Mouse (Mus musculus) embryonic facial prominence, embryonic 11.5 days (tissue): ENCODE data around the gene Olfr1362. TPM values are rescaled to one million over a fixed set of nuclear protein-coding genes. Genes with fewer than 3 reads are reported as not detected.

Experiments
- ATAC-seq: fragments of 200-750 bp; cut with Nextera tagmentation; replicated peaks from 2 replicates; pipeline ENCODE4 v1.8.0; 2017; ENCODE audit warnings: low read depth; ENCODE audit not compliant: insufficient number of reproducible peaks, low FRiP score, low TSS enrichment
- DNase-seq: peaks from one replicate; pipeline ENCODE4 v3.0.0-alpha.2; 2015; ENCODE audit warnings: low spot score
- H3K27ac ChIP-seq: fragments of 300-500 bp; sonication (generic); replicated peaks from 2 replicates; pipeline ENCODE4 v1.5.1; 2014; ENCODE audit warnings: mild to moderate bottlenecking, low read depth, low read length, control low read depth
- H3K27me3 ChIP-seq: fragments of 300-500 bp; sonication (generic); 2 replicates; pipeline ENCODE4 v1.6.1; 2014; ENCODE audit warnings: mild to moderate bottlenecking, low read length, moderate library complexity, mixed read lengths; ENCODE audit not compliant: control insufficient read depth, insufficient read depth
- H3K36me3 ChIP-seq: fragments of 300-500 bp; sonication (generic); replicated peaks from 2 replicates; pipeline ENCODE4 v1.6.1; 2014; ENCODE audit warnings: low read depth, mild to moderate bottlenecking, low read length, moderate library complexity, mixed read lengths; ENCODE audit not compliant: control insufficient read depth, insufficient read depth
- H3K4me1 ChIP-seq: fragments of 300-500 bp; sonication (generic); 2 replicates; pipeline ENCODE4 v1.6.1; 2014; ENCODE audit warnings: low read length, mixed read lengths; ENCODE audit not compliant: control insufficient read depth, insufficient read depth
- H3K4me2 ChIP-seq: fragments of 300-500 bp; sonication (generic); 2 replicates; pipeline ENCODE4 v1.6.1; 2014; ENCODE audit warnings: low read depth, mild to moderate bottlenecking, control low read depth, low read length, moderate library complexity
- H3K4me3 ChIP-seq: fragments of 300-500 bp; sonication (generic); 2 replicates; pipeline ENCODE4 v1.5.1; 2014; ENCODE audit warnings: low read depth, low read length, control low read depth
- H3K9ac ChIP-seq: fragments of 300-500 bp; sonication (generic); replicated peaks from 2 replicates; pipeline ENCODE4 v1.6.1; 2014; ENCODE audit warnings: mild to moderate bottlenecking, control low read depth, low read length
- H3K9me3 ChIP-seq: fragments of 300-500 bp; sonication (generic); replicated peaks from 2 replicates; pipeline ENCODE4 v1.6.1; 2016; ENCODE audit warnings: mild to moderate bottlenecking, low read length, inconsistent platforms, mixed read lengths; ENCODE audit not compliant: control insufficient read depth
- WGBS: fragments of 180-500 bp; shearing (Covaris S2); extraction: QIAGEN DNeasy Blood & Tissue Kit; methylation state at CpG from one replicate; pipeline ENCODE4 v1.1.7; 2014; 5-methylcytosine and 5-hydroxymethylcytosine counted together
- polyA plus RNA-seq: library from polyadenylated mRNA; unstranded; fragments of >200 nt; fragmentation: Nextera tagmentation; extraction: Ambion mirVana; gene quantifications from 2 replicates; pipeline ENCODE4 v1.2.1, GENCODE M21; 2014

Olfr1362 gene
- not detected in 2 replicates for polyA plus RNA-seq

DNA sequence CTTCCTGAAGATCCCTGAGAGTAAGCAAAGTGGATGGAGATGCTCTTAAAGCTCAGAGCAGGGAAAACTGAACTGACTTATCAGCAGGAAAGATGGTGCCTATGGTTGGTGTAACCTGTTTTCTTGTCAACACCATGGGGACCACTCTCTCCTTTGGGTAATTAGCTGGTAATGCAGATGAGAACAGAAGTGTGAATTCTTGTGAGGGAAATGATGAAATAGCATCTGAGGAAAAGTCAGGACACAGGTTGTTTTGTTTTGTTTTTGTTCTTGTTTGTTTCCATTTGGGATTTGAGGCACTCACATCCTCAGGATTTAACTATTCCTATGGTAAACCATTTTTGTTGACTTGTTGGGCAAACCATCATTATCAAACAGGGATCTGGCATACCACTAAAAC lies at the start of gene Olfr1362:
TSS of gene Olfr1362 (minus strand) at position 101 of the 400 bp plus-strand sequence.
- Histone ChIP-seq H3K27me3 (no peaks in the 10 kb centered on the region), H3K4me3 (no peak within 1 kb of the TSS), H3K9ac (no peak within 1 kb of the TSS), H3K9me3 (no peaks in the 10 kb centered on the region), H3K4me1 (no peaks in the 10 kb centered on the region), H3K36me3 (no peaks in the 10 kb centered on the region), H3K4me2 (no peak within 1 kb of the TSS), H3K27ac (no peak within 1 kb of the TSS)
- ATAC-seq (no peak), DNase-seq (no peak)

DNA sequence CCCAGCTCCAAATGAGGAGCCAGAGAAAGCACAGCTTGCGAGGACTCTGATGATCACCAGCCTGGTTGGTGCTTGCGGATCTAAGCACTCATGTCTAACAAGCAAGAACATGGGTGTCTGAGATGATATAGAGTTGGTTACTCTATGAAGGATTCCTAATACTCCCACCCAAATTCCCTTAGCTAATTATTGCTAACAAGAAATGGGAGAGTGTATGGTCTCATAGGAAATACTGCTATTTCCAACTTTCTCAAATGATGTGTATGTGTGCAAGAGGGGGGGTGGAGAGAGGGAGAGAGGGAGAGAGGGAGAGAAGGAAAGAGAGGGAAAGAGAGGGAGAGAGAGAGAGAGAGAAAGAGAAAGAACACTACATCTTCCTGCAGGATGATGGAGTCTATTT lies 49.5 kb upstream of the Olfr1362 start, which contains the start of gene Olfr1361:
TSS of gene Olfr1361 (minus strand) at position 101 of the 400 bp plus-strand sequence.
- Histone ChIP-seq H3K9ac (no peak within 1 kb of the TSS), H3K4me3 (no peak within 1 kb of the TSS), H3K4me2 (no peak within 1 kb of the TSS), H3K9me3 (no peaks in the 10 kb centered on the region), H3K4me1 (no peaks in the 10 kb centered on the region), H3K36me3 (no peaks in the 10 kb centered on the region), H3K27me3 (no peaks in the 10 kb centered on the region), H3K27ac (no peak within 1 kb of the TSS)
- no peak for DNase-seq
- WGBS = 62% methylated on average over 2 of the region's 2 CpGs
- no peak for ATAC-seq

DNA sequence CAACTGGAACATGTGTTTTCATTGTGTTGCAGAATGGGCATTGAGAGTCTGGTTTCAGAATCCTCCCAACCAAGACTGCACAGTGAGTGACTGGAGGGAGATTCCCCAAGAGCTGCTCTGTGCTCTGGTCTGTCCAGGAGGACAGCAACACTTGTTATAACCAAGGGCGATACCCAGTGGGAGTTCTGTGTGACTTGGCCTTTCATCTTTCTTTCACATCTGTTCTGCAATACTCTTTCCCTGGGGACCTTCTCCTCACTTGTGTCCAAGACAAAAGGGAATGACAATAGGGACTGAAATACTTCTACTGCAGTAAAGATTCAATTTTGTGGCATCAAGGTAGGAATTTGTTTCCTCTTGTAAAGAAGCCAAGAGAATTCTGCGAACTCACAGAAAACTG lies 28.6 kb upstream of the Olfr1362 start, which contains the start of gene Olfr11:
TSS of gene Olfr11 (minus strand) at position 101 of the 400 bp plus-strand sequence.
- 87% methylated on average over 2 of the region's 2 CpGs for WGBS
- ATAC-seq (no peak), DNase-seq (no peak)
- Histone ChIP-seq H3K36me3 (no peaks in the 10 kb centered on the region), H3K4me3 (no peak within 1 kb of the TSS), H3K4me2 (no peak within 1 kb of the TSS), H3K9me3 (no peaks in the 10 kb centered on the region), H3K27me3 (no peaks in the 10 kb centered on the region), H3K27ac (no peak within 1 kb of the TSS), H3K9ac (no peak within 1 kb of the TSS), H3K4me1 (no peaks in the 10 kb centered on the region)

DNA sequence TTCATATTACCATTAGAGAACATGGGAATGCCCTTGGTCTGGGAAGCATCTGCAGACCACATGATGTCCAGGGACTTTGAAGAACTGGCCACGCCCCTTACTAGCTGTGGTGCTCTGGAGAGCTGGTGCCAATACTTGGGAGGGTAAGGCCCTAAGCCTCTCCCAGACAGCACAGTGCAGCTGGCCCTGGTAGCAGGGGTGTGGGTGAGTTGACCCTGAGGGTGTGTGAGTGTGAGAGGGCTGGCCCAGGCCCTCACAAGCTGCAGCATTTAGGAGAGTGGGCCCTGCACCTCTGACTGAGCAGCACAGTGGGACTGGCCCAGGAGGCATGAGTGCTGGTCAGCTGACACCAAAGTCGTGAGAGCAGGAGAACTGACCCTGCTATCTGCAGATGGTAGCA lies 22.2 kb downstream of the Olfr1362 start:
- Histone ChIP-seq H3K27ac (no peak overlapping the region), H3K9ac (no peak overlapping the region), H3K27me3 (no peaks in the 10 kb centered on the region), H3K4me2 (no peak overlapping the region), H3K9me3 (no peaks in the 10 kb centered on the region), H3K4me1 (no peaks in the 10 kb centered on the region), H3K36me3 (no peaks in the 10 kb centered on the region), H3K4me3 (no peak overlapping the region)
- DNase-seq (no peak), ATAC-seq (peak; percentile 39; the same call in 1 of the 2 replicates)
- 67% methylated on average over 2 of the region's 2 CpGs for WGBS

DNA sequence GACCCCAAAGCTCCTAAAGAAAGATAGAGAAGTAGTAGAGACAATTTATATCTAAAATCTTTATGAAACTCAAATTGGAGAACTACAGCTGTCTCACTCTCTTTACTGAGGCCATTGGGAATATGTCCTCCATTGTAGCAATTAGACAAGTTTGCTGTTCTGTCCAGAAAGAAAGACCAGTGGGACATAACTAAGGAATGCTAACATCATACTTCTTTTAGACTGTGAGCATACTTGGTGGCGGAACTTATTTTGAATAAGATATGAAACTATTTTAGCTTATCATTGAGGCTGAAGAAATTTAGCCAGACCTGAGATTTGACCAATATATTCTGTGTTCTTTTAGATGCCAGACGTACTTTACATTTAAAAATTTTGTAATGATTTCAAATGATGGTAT lies 32.2 kb downstream of the Olfr1362 start, which contains the start of gene Olfr1364:
TSS of gene Olfr1364 (minus strand) at position 101 of the 400 bp plus-strand sequence.
- Histone ChIP-seq H3K4me2 (no peak within 1 kb of the TSS), H3K27ac (no peak within 1 kb of the TSS), H3K9ac (no peak within 1 kb of the TSS), H3K9me3 (no peaks in the 10 kb centered on the region), H3K27me3 (no peaks in the 10 kb centered on the region), H3K4me3 (no peak within 1 kb of the TSS), H3K4me1 (no peaks in the 10 kb centered on the region), H3K36me3 (no peaks in the 10 kb centered on the region)
- DNase-seq (no peak), ATAC-seq (no peak)
- WGBS = 93% methylated on average over 2 of the region's 2 CpGs

Other genes starting within 250 kb of the Olfr1362 start
- gene Zkscan3, start 211.3 kb downstream of the Olfr1362 start, polyA plus RNA-seq = 84.9 and 89.5 TPM in 2 replicates
- 5.6 and 6.2 TPM in 2 replicates for gene Pgbd1, start 173.0 kb downstream of the Olfr1362 start, polyA plus RNA-seq
- 17.9 and 19.3 TPM in 2 replicates for gene Zscan26, start 160.3 kb downstream of the Olfr1362 start, polyA plus RNA-seq
- gene Nkapl, start 145.5 kb downstream of the Olfr1362 start, polyA plus RNA-seq = 1.9 and 3.1 TPM in 2 replicates
- 3.8 and 4.2 TPM in 2 replicates for gene Zkscan4, start 135.1 kb downstream of the Olfr1362 start, polyA plus RNA-seq
- gene Gm10065, start 134.6 kb downstream of the Olfr1362 start, polyA plus RNA-seq = not detected in 2 replicates
- gene AK157302, start 118.8 kb downstream of the Olfr1362 start, polyA plus RNA-seq = 0.35 and 0.41 TPM in 2 replicates
- gene Gm11273, start 112.6 kb downstream of the Olfr1362 start, polyA plus RNA-seq = 1.9 and 5.2 TPM in 2 replicates
- gene Zkscan8, start 82.9 kb downstream of the Olfr1362 start, polyA plus RNA-seq = 8.7 and 11.9 TPM in 2 replicates
- 0.13 and 0.24 TPM in 2 replicates for gene Olfr1366, start 71.2 kb downstream of the Olfr1362 start, polyA plus RNA-seq
- not detected in 2 replicates for gene Olfr1535, start 54.1 kb downstream of the Olfr1362 start, polyA plus RNA-seq
- gene Olfr1364, start 32.3 kb downstream of the Olfr1362 start, polyA plus RNA-seq = not detected in 2 replicates
- gene Olfr11, start 28.5 kb upstream of the Olfr1362 start, polyA plus RNA-seq = not detected in 2 replicates
- gene Olfr1361, start 49.4 kb upstream of the Olfr1362 start, polyA plus RNA-seq = not detected in 2 replicates
- not detected in 2 replicates for gene Olfr1360, start 63.4 kb upstream of the Olfr1362 start, polyA plus RNA-seq
- gene Olfr1359, start 84.1 kb upstream of the Olfr1362 start, polyA plus RNA-seq = not detected in 2 replicates
- gene Hist1h2bl, start 102.1 kb upstream of the Olfr1362 start, polyA plus RNA-seq = 4.6 TPM in 2 replicates
- gene Hist1h2ai, start 102.4 kb upstream of the Olfr1362 start, polyA plus RNA-seq = 26.6 and 30.4 TPM in 2 replicates
- 9.7 and 14.7 TPM in 2 replicates for gene Hist1h3h, start 103.6 kb upstream of the Olfr1362 start, polyA plus RNA-seq
- gene Hist1h2bm, start 108.0 kb upstream of the Olfr1362 start, polyA plus RNA-seq = 6.3 and 6.4 TPM in 2 replicates
- gene Hist1h4j, start 121.0 kb upstream of the Olfr1362 start, polyA plus RNA-seq = 1.4 and 2.7 TPM in 2 replicates
- 7.7 and 8.5 TPM in 2 replicates for gene Hist1h4k, start 136.5 kb upstream of the Olfr1362 start, polyA plus RNA-seq
- 10.4 and 12.0 TPM in 2 replicates for gene Hist1h2ak, start 139.8 kb upstream of the Olfr1362 start, polyA plus RNA-seq
- gene Hist1h2bn, start 140.1 kb upstream of the Olfr1362 start, polyA plus RNA-seq = 1.2 and 1.9 TPM in 2 replicates
- 20.2 and 23.6 TPM in 2 replicates for gene Hist1h1b, start 166.6 kb upstream of the Olfr1362 start, polyA plus RNA-seq
- gene Hist1h3i, start 169.3 kb upstream of the Olfr1362 start, polyA plus RNA-seq = 270 and 294 TPM in 2 replicates
- 3.7 and 7.3 TPM in 2 replicates for gene Hist1h2an, start 173.2 kb upstream of the Olfr1362 start, polyA plus RNA-seq
- gene Hist1h2bp, start 173.4 kb upstream of the Olfr1362 start, polyA plus RNA-seq = 3.1 and 3.8 TPM in 2 replicates
- gene Hist1h2bq, start 196.2 kb upstream of the Olfr1362 start, polyA plus RNA-seq = 23.5 and 23.8 TPM in 2 replicates
- gene Hist1h2ao, start 196.4 kb upstream of the Olfr1362 start, polyA plus RNA-seq = 2.8 TPM in 1 of 2 replicates, not detected in the other
- not detected in 2 replicates for gene Hist1h4m, start 197.7 kb upstream of the Olfr1362 start, polyA plus RNA-seq
- gene Hist1h4n, start 218.2 kb upstream of the Olfr1362 start, polyA plus RNA-seq = 13.9 and 16.6 TPM in 2 replicates
- 5,875 and 5,942 TPM in 2 replicates for gene Hist1h2ap, start 219.5 kb upstream of the Olfr1362 start, polyA plus RNA-seq
- 23.1 and 25.1 TPM in 2 replicates for gene Hist1h2br, start 219.7 kb upstream of the Olfr1362 start, polyA plus RNA-seq